Mouse (Mus musculus) layer of hippocampus, postnatal 36 days (tissue): ENCODE results near the gene Pgbd1. TPM values are rescaled to one million over a fixed set of nuclear protein-coding genes. Genes with fewer than 3 reads are reported as not detected.
A peak's percentile ranks its signal among the peaks of the same experiment; 100 is the strongest.
"Not testable (repeated sequence)": the region's sequence is repeated elsewhere in the genome, so short reads cannot be mapped to it uniquely, and the experiment has no call there.

ENCODE experiments used
- DNase-seq, 2 experiments: peaks; one replicate each; pipeline ENCODE4 v3.0.0; 2022
- total RNA-seq, 2 experiments: library from RNA; stranded (reverse); gene quantifications; 2 replicates each; pipeline ENCODE4 v1.2.3; 2021

Pgbd1 gene
- total RNA-seq = 1 to 10 TPM; 1.1 to 1.5 TPM

- peak; percentile 55 to 62 for DNase-seq
Measured at GRCm38 (mm10) chr13:21440503-21441206, at the start of gene Pgbd1. TSS of gene Pgbd1 (minus strand) at chr13:21441058.

DNA sequence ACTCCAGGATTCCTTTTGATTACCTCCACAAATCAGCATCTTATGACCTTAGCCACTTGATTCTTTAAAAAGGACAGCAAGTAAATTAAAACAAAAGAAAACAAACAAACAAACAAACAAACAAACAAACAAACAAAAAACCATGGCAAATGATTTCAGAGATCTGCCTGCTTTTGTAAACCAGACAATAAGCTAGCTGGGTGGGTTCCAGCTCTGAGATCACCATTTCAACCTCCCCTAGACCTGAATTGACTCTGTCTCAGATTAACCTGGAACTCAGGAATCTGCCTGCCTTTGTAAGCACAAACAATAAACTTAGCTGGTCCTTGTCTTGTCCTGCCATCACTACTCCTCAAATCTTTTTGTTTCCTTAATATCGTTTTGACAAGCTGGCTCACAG lies 46.0 kb upstream of the Pgbd1 start:
- DNase-seq = no peak

GRCm38 (mm10) chr13:21478759-21479670 lies 38.2 kb upstream of the Pgbd1 start, which contains the start of the genes Zkscan4 and Gm10065:
TSS of gene Zkscan4 (plus strand) at chr13:21478907.
TSS of gene Gm10065 (minus strand) at chr13:21479441.
- DNase-seq = peak; percentile 70 to 75

GRCm38 (mm10) chr13:21472427-21472826 lies 31.6 kb upstream of the Pgbd1 start:
- no peak for DNase-seq

- no peak for DNase-seq
Measured at GRCm38 (mm10) chr13:21469097-21469496, 28.2 kb upstream of the Pgbd1 start.

GRCm38 (mm10) chr13:21468061-21469019 lies 27.5 kb upstream of the Pgbd1 start, which contains the start of gene Nkapl:
TSS of gene Nkapl (minus strand) at chr13:21468509.
- peak; percentile 74 to 77 for DNase-seq

- DNase-seq = no peak
Measured at GRCm38 (mm10) chr13:21467336-21467735, 26.5 kb upstream of the Pgbd1 start.

DNA sequence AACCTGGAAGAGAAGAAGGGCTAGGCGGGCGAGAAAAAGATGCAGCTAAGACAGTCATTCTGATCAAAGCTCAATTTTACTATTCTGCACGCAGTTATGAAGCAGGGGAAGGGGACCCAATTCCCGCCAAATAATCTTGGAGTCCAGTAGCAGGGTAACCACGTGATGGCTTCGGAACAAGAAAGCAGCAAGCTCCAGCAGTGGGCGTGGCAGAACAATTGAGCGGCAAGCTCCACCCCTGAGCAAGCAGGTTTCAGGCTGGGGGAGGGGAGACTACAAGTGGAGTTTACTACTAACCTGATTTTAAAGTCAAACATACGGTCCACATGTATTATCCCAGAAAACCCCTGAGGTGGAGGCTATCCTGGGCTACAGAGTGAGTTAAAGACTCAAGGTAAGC lies 21.7 kb upstream of the Pgbd1 start:
- DNase-seq = not testable (repeated sequence)

- no peak for DNase-seq
Measured at GRCm38 (mm10) chr13:21456347-21456746, 15.5 kb upstream of the Pgbd1 start.

DNA sequence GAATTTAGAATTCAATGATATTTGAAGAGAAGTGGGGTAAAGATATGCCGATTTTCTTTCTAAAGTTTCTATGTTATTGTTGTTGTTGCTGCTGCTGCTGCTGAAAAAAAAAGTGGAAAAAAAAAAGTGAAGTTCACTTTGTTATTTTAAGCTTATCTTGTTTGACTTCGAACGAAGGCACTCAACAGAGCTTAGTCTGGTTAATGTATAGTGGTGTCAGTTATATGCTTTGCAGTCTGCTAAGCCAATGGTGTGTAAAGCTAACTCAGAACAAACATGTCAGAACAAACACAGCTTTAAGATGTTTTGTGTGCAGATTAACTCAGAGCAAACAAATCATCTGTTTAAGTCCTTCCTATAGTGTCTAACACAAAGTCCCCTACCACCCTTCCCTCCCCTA lies 13.3 kb upstream of the Pgbd1 start:
- no peak for DNase-seq

DNA sequence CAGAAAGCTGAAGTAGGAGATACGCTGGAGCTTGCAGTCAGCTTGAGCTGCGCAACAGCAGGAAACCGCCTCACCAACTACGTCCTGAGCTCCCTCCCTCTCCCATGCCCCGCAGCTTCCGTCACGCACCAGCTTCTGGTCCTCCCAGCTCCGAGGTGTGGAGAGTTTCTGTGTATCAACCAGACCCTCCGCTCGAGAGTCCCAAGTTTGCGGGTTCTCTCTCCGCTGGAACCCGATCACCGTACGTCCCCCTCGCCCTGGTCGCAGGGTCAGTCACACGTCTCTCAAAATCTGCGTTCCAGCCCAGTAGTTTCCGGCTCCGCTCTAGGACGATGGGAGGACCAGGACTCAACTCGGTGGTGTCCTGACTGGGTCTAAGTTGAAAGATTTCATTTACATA lies 12.6 kb upstream of the Pgbd1 start, which contains the start of gene Zscan26:
Zscan26 (minus strand) TSS at position 282 of the 400 bp plus-strand sequence.
- peak; percentile 82 to 85 for DNase-seq

DNA sequence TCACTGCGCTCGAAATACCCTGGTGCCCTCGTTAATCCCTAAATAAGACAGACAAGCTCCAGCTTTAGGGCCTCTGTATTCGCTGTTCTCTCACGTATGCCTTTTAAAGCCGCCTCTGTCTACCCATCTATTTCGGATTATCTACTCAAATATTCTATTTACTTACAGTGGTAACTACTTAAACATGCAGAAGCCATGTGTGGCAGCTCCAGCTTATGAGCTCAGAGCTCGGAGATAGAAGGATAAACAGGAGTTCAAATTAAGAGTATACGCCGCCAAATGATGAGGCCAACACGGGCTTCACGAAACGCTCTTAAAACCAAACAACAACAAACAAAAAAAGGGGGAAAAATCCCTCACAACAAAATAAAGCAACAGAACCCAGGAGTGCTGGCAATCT lies 12.2 kb upstream of the Pgbd1 start:
- peak in 1 of 2 experiments; percentile 16 for DNase-seq

- DNase-seq = no peak
Measured at GRCm38 (mm10) chr13:21447856-21448614, 7.2 kb upstream of the Pgbd1 start.

DNA sequence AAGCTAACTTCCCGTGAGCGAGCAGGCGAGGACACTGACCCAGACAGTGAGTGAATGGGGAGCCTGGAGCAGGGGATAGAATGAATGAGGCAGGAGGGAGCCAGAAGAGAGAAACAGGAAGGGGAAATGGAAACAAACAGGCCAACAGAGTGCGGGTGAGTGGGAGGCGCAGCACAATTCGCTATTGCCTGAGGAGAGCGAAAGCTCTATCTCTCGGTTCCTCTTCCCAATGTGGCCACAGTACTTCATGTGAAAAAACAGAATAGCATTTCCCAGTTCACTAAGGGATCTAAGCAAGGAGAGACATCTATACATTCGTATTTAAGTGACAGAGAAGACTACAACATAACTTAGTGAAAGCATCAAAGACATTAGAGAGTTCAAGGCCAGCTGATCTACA lies 5.9 kb upstream of the Pgbd1 start:
- no peak for DNase-seq

- no peak for DNase-seq
Measured at GRCm38 (mm10) chr13:21441207-21441572, 332 bp upstream of the Pgbd1 start.

DNA sequence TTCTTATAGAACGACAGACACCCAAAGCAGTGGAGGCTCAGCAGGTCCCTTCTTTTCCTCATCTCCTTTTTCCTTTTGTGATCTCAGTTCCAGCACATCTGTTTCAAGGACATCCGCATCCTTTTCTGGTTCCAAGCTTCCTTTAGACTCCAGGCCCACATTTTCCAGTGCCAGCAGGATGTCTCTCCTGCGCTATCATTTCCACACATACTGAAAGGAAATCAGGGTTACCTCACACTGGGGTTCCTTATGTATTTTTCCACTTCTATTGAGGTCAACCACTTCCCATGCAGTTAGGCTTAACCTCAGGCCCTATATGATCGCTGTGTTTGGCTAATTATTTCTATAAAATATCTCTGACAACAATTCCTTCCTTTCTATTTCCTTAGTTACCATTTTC lies 5.4 kb downstream of the Pgbd1 start:
- DNase-seq = no peak

DNA sequence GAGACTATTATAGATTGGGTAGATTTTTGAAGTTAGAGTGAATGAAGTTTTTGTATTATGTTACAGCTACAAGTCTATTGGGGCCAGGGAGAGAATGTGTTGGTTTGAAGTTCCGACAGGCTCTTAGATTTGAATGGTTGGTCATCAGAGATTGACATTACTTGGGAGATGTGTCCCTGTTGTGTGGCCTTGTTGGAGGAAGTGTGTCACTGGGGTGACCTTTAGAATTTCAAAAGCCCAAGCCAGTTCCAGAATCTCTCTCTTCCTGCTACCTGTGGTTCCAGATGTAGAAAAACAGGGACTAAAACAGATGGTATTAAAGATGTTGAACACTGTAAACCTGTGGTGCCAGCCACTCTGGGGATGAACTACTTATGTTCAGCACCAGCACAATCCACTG lies 13.2 kb downstream of the Pgbd1 start:
- no peak for DNase-seq

DNA sequence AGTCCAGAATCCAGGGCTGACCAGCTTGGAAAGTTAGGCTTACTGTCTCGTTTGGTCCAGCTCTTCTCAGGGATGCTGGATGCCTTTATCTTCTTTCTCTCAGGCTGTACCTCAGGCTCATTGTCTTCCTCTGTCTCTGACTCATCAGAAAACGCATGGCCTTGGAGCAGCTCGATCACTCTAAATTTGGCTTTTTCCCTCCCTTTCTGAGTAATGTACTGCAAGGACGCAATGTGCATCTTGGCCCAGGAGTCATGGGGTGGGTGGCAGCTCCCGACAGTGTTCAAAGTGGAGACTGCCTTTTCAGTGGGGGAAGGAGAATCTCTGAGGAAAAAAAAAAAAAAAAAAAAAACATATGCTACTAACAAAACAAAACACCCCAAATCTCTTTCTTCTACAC lies 17.6 kb downstream of the Pgbd1 start:
- DNase-seq = no peak

DNA sequence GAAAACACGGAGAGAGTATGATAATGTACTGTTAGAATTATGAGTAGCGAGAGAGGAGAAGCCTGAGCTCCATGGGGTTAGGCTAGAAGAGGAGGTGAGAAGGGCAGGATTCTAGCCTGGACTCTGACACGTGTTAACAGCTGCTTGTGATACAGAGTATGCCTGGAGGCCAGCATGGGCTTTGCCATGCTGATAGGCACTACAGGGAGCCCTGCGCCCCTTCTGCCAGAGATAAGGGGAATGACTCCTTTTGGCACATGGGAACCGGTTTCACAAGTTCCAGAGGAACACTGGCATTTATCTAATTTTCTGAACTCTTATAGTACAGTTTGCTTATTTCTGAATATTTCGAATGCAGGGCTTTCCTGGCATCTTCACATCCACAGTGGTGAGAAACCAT lies 22.0 kb downstream of the Pgbd1 start:
- DNase-seq = no peak

GRCm38 (mm10) chr13:21417298-21418010 lies 23.4 kb downstream of the Pgbd1 start:
- no peak for DNase-seq

DNA sequence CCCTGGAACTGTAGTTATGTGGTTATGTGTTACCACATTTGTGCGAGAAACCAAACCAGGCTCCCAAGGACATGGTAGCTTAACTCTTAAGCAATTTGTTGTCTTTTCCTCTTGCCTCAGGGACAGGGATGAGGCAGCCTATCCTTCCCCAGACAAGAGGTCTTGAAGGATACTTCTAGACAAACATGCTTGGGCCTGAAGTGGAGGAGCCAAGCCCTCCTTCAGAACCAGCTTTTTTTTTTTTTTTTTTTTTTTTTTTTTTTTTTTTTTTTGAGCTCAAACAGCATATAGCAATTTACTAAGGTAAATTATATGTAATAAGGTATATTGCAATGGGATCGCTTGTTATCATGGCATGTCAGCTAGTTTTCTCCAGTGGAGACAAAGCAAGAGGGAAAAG lies 25.1 kb downstream of the Pgbd1 start:
- no peak for DNase-seq
